Mouse (Mus musculus): Measurements from ENCODE around the gene CN725425. TPM values are rescaled to one million over a fixed set of nuclear protein-coding genes. Genes with fewer than 3 reads are reported as not detected.

Gene CN725425
- total and polyA plus RNA-seq, 3 experiments, result not detected

DNA sequence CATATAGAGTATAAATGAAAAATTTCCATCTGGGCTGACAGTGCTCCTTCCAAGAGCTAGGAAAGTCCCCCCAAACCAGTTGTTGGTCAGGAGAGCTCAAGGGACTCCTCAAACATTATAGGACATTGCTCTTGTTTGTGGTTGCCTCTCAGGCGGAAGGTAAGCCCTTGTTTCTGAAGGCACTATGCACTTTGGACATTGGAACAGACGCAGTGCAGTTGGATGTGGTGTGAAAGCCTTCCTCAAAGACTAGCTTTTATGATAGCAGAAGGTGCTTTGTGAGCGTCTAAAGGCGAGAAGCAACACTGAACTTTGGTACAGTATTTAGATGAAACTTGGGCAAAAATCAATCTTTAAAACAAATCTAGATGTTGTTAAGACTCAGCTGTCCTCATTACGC is 7.2 kb downstream of the CN725425 start:
- DNase-seq, result no peak

DNA sequence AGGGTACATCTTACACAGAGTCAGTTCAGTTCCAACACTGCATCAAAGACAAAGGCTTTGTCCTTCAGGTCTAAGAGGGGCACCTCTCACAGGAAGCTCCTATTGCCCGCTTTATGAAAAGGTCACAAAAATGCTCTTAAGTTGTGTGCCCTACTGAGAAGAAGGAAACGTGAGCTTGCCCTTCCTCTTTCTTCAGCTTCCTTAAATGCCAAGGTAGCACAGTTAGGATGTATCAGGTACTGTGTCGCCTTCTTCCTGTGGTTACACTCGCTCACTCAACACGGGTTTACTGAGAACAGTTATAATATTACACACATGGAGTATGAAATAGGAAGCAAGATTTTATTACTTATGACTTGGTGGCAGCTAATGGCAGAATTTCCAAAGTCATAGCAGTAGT is 38.0 kb downstream of the CN725425 start:
- DNase-seq, result no peak

DNA sequence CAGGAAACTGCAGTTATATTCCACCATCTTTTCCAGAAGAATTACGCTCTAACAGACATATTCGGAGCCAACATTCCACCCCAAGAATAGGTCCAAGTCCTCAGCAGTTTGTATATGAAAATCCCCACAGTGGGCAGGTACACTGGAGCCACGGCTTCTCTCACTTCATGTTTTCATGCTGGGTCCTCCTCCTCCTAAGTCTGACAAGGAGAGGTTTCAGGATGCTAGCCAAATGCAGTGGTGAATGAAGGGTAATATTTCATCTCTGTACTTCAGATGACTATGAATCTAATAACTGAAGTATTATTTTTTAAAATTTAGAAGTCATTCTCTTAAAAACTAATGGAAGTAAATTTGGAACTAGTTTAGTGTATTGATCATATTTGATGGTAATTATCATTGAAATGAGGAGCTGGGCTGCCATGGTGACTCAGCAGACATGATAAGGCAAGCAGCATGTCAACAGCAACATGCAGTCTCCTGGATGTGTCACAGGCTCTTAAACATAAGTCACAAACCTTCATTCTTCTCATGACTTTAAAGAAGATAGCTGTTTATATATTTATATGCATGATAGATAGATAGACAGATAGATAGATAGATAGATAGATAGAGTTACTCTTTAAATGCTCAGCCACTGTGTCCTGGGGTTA is 41.5 kb downstream of the CN725425 start:
- DNase-seq, result no peak

DNA sequence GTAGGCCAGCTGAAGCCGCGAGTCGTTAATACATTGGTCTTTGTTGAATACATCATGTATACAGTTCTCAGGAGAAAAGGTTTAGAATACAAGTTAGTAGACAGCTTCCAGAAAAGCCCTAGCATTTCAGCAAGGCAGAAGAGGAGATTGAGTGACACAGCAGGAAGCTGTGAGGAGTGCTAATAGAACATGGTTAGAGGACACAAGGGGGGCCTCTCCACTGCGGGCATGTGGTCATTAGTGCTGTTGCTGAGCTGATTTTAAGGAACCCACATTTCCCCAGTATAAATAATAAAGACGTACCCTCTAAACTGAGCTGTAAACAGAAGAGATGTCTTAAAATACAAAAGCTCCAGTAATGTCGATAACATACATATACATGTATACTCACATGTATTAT is 51.5 kb downstream of the CN725425 start:
- no peak for DNase-seq

DNA sequence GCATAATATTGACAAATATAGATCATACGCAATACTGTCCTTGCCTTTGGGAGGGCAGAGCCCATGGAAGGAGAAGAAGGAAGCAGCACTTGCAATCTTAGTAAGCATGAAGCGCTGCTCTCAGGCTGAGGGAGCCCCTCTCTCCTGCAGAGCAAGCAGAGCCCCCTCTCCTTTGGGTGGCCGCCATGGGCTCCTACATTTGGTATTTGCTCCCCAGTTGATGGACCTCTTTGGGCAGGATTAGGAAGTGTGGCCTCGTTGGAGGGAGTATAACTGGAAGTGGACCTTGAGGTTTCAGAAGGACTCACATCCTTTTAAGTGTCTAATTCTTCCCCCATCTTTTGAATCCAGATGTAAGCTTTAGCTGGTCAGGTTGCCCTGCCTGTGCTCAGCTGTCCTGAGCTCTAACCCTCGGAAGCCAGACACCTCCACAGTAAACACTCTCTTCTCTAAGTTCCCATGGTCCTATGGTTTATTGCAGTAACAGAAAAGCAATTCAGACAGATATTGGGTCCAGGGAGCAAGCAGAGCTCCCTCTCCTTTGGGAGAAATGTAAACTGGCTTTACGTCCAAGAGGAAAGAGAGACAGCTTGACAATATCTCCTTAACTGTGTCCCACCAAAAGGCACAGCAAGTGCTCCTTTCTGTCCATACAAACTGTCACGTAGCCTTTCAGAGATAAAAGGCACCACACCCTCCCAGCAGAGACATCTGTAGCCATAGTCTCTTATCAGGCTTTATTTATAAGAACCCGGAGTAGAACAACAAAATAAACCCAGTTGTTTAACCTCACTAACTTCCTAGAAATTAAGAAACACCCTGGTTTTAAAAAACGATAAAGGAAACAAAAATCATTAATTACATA is 52.5 kb downstream of the CN725425 start:
- no peak for DNase-seq

DNA sequence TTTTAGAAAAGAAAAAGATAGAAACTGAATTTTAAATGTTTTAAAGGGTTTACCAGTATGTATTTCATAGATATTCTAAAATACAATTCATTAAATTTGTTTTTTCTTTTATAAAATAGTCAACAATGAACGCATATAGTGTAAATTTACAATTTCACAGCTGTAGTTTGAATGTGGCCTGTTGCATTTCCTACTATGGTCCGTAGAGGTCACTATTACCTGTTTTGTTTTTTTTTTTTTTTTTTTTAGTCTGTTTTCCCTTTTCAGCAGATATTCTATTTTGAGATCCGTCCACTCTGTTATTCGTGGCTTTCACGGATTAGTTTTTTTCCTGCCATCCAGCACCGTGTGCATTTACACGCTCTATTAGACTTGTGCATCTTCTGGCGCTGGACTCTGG is 53.7 kb downstream of the CN725425 start:
- no peak for DNase-seq

DNA sequence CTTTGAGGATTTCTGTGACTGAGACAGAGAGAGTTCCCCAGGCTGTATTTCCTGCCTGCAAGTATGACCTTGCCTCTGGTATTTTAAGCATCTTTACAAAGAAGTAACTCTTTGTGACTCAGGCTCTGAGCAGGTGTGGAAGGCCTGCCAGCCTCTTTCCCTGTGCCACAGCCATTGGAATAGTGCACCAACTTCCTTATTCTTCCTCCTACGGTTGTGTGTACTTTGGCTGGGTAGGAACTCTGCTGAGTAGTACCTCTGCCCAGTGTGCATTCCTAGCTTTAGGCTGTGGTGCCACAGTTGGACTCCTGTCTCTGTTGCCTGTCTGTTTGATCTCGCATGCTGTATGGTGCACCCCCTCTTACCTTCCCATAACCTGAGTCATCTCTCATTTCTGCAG is 56.0 kb downstream of the CN725425 start:
- peak; percentile 5 for DNase-seq

DNA sequence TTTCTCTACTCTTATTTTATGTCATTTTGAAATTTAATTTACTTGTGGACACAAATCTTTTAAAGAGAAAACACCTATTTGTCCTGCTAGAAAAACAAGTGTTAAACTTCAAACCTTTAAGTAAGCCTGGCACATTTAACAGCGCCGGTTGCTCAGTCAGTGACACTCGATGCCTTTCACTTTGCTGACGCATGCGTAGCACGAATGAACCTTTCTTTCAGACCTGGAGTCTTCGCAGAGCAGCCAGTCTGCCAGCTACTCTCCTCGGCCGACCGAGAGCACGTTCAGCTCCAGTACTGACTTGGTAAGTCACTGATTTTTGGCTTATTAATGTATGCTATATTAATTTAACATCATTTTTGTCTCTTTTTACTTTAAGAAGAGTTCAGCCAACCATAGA is 57.8 kb downstream of the CN725425 start:
- DNase-seq, result no peak

DNA sequence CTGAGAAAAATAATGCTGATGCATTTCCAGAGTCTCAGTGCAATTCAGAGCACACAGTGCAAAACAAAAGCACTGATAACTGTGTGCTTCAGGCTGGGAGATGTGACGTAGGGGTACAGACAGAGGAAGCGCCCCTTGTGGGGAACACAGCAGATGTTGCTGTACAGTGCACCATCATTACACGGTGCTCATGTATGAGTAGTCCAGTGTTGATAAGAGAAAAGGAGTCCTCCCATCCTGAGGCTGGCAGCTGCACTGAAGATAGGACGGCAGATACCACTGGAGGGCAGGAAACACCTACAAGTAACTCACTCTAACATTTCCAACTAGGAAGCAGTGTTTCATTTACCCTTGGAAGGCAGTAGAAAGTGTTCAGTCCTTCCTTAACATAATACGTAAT is 61.3 kb downstream of the CN725425 start:
- no peak for DNase-seq

DNA sequence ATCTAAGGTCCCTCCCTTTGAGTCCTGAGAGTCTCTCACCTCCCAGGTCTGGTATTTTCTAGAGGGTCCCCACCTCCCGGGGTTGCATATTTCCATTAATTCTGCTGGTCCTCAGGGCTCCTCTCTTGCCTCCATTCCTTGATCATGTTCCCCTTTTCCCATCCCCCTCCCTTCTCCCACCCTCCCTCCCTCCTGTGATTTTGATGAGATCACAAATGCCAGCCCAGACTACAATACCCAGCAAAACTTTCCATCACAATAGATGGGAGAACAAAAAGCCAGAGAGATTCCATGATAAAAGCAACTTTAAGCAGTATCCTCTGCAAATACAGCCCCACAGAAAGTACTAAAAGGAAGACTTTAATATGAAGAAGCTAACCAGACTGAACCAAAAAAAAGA is 64.6 kb downstream of the CN725425 start:
- DNase-seq, result no peak

DNA sequence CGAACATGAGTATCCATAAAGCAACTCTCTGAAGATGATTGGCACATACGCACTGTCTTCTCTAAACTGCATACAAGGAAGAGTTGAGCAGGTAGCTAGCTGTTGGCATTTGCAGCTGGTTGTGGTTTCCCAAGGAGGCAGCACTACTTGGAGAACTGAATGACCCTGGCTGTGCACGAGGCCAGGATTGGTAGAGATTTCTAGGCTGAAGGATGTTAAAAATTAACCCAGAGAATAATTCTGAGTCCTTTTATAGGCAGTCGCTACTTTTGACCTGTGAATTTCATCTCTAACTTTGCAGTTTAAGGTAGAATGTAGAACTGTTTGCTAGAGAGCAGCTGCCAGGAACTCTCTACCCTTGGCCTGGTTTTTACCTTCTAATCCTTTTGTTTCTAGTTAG is 69.2 kb downstream of the CN725425 start:
- no peak for DNase-seq

DNA sequence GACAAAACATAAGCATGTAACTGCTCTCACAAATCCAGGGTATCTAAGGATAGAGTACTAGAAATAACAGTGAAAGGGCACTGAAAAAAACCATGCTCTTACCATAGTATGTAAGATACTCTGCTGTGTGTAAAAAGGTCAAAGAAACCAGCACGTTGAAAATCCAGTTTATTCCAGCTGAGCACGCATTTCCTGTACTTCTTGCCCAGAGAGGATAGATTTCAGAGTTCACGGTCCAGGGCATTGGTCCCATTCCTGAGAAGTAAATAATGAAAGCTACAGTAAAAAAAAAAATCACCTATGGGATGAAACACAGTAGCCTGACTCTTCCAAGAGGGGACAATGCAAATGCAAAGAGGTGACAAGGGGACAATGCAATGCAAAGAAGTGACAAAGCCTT is 76.7 kb downstream of the CN725425 start:
- DNase-seq, result no peak

DNA sequence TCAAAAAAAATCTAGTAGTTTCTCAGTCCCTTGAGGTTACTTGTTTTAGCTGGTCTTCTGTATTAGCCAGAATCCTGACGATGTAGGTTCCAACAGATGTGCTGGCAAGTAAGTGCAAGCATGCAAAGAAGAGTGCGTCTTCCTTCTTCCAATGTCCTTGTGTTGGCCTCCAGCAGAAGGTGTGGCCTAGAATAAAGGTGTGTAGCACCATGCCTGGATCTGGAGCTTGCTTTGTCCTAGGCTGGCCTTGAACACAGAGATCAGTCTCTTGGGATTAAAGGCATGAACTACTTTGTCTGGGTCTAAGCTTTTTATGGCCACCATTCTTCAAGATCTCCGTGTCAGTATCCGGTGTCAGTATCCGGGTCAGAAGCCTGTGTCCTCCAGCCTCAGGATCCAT is 80.3 kb downstream of the CN725425 start:
- no peak for DNase-seq

DNA sequence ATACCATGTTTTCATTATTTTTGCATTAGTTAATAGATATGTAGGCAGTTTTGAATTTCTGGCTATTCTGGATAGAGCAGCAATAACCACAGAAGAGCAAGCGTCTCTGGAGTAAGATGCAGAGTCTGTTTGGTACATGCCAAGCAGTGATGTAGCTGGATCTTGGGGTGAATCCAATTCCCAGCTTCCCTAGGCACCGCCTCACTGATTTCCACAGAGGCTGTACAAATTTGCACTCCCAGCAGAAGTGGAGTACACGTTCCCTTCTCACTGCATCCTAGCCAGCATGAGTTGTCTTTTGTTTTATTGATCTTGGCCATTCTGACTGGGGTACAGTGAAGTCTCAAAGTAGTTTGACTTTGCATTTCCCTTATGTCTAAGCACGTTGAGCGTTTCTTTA is 82.2 kb downstream of the CN725425 start:
- peak; percentile 28 for DNase-seq

DNA sequence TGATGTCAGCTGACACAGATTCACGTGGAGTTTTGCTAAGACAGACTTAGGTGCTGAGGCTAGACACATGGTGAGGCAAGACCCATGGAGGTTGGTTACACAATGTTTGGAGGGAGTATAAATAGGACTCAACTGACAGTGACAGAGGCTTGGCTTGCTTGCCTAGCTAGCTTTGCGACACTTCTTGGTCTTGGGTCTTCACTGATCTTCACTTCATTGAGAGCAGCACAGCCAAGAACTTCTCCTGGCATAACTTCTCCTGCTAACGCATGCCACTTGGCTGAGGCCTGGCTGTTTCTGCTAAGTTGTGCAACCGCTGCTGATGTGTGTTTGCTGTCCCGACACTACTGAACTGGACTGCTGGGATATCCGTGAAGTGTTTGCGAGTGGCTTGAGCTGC is 83.5 kb downstream of the CN725425 start:
- DNase-seq, result peak; percentile 42

DNA sequence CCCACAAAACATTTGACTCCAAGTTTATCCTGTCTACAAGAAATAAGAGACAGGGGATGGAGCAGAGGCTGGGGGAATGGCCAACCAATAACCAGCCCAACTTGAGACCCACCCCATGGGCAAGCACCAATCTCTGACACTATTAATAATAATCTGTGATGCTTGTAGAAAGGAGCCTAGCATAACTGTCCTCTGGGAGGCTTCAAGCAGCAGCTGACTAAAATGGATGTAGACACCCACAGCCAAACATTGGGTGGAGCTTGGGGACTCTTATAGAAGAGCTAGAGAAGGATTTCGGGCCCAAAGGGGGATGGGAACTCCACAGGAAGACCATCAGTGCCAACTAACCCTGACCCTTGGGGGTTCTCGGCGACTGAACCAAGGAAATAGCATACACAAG is 84.1 kb downstream of the CN725425 start:
- no peak for DNase-seq

DNA sequence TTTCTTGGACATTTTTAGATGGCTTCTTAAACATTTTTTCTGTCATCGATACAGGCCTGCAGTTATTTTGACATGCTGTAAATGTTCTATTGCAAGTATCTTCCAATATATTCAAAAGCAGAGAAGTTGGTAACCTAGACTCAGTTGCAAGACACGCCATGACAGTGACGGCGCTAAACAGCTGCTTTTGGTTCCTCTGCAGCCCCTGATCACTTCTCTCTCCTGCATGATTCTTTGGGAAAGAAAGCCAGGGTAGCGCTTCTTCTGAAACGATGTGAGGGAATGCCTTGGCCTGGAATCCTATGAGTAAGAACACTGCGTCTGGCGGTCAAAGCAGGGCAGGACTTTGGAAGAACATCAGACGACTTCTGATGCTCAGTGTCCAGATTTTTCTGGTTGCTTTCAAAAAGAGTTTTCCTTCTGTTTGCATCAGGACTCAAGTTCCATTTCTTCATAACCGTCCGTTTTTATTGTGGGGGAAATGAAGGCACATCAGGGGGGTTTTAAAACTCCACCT is 100.1 kb downstream of the CN725425 start:
- DNase-seq, result no peak

DNA sequence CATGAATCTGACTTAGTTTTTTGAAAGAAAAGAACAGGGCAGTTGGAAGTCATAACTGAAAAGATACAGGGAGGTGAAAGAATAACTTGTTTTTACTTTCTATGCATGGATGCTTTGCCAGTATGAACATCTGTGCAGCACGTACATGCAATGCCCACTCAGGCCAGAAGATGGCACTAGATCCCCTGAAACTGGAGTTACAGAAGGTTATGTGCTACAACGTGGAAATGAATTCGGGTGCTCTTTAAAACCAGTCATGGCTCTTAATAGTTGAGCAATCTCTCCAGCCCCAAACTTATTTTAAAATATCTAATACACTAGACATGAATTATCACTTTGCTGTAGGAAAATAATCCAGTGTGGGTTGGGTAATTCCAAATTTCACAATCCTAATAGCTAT is 102.1 kb downstream of the CN725425 start:
- DNase-seq, result peak; percentile 86

DNA sequence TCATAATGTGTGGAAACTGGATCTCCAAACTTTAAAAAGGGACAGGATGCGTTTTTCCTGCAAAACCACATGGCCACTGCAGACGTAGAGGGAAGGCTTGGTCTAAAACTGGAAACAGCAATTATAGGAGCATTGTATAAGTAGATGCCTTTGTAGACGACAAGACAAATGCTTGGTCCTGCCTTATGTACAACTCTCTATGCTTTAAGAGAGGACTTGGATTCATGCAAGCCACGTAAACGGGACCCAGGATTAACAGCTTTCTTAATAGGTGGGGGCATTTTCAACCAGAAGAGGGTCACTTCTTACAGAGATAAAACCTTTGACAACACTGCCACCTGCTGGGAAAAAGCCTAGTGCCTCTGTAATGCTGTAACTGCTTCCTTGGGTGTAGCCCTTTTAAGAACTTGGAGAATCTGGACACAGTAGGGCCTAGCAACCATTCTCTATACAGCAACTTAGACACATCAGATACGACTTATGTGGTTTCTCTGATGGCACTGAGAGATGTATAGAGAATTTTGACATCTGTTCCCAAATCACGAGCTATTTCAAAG is 105.1 kb downstream of the CN725425 start:
- DNase-seq, result peak; percentile 19
